Comparison of ENCODE assay signal across 27 mouse cellular contexts in the genomic region with DNA sequence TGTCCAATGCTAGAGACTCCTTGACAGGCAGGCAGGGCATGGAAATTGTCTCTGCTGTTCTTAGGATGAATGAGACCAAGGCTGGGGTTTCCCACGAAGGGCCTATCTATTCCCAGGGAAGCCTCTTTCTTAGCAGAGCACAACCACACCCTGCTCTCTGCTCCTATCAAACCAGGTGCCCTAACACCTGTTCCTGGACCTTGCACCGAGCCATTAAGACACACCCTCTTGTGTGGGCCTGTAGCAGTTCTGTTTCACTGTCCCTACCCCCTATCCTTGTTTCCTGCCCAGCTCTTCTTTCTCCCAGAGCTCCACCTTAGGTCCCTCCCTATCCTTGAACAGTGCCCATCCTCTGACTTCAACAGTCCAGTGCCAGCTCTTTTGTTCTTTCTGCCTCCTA. TPM values are rescaled to one million over a fixed set of nuclear protein-coding genes. Genes with fewer than 3 reads are reported as not detected.
DNase-seq lines count a peak whose midpoint lies in the region; ATAC-seq and TF ChIP-seq lines count a peak whose summit lies in the region.
"Had no signal": no experiment of that assay in that cellular context is flagged by ENCODE, and none has a peak within 500 bp of the region (broad histone marks: within the 10 kb centered on the region; RNA-seq: fewer than 3 reads in every experiment).

No protein-coding gene starts in this region.

- no peak overlapping the region for H3K4me3 ChIP-seq in intestine, embryonic 14.5 days (ENCODE audit: low read depth, low read length)
- H3K4me3 ChIP-seq in intestine, embryonic 16.5 days (ENCODE audit: low read length) = no peak overlapping the region
- H3K4me3 ChIP-seq in stomach, embryonic 14.5 days (ENCODE audit: low read depth, low read length) = no peak overlapping the region
- no peak overlapping the region for H3K4me3 ChIP-seq in stomach, postnatal 0 days (ENCODE audit: low read depth, low read length)
- H3K4me3 ChIP-seq: embryonic facial prominence, embryonic 10.5 days; embryonic facial prominence, embryonic 13.5 days; forebrain, embryonic 10.5 days; forebrain, embryonic 13.5 days; gastrocnemius, adult 2 months; heart, adult 2 months; hindbrain, embryonic 12.5 days; hindbrain, embryonic 15.5 days had no signal

- ATAC-seq in intestine, embryonic 14.5 days (replicated peaks; ENCODE audit: low FRiP score, low TSS enrichment, low read depth) = peak; percentile 89
- peak; percentile 93 for ATAC-seq in intestine, embryonic 16.5 days
- peak; percentile 72; the same call in 1 of the 2 replicates for ATAC-seq in stomach, embryonic 14.5 days (ENCODE audit: insufficient number of reproducible peaks, insufficient read depth, low FRiP score, low read depth)
- peak; percentile 94 for ATAC-seq in stomach, postnatal 0 days (ENCODE audit: low FRiP score, low TSS enrichment)
- no peak for ATAC-seq in erythroblast, adult 5-6 weeks (replicated peaks; ENCODE audit: low FRiP score, poor library complexity, severe bottlenecking)
- ATAC-seq: forebrain, embryonic 13.5 days; forebrain, embryonic 16.5 days; Patski had no signal

- no peak overlapping the region for H3K9ac ChIP-seq in intestine, embryonic 14.5 days (ENCODE audit: low read length)
- H3K9ac ChIP-seq in intestine, embryonic 16.5 days (ENCODE audit: low read depth, low read length) = no peak overlapping the region
- H3K9ac ChIP-seq in stomach, embryonic 14.5 days (replicated peaks; ENCODE audit: low read depth, low read length) = no peak overlapping the region
- H3K9ac ChIP-seq in stomach, postnatal 0 days (ENCODE audit: low read length) = no peak overlapping the region
- H3K9ac ChIP-seq: embryonic facial prominence, embryonic 13.5 days; forebrain, embryonic 13.5 days; hindbrain, embryonic 12.5 days; hindbrain, embryonic 15.5 days had no signal

- TF ChIP-seq CTCF in stomach, postnatal 0 days (IDR thresholded peaks at IDR 0.05; ENCODE audit: low read depth) = no peak

- TF ChIP-seq EP300 in stomach, postnatal 0 days (optimal IDR thresholded peaks at IDR 0.05) = no peak

- H3K9me3 ChIP-seq in intestine, embryonic 14.5 days (ENCODE audit: control insufficient read depth, low read length) = no peaks in the 10 kb centered on the region
- no peaks in the 10 kb centered on the region for H3K9me3 ChIP-seq in intestine, embryonic 16.5 days (ENCODE audit: control insufficient read depth, low read length)
- no peaks in the 10 kb centered on the region for H3K9me3 ChIP-seq in stomach, embryonic 14.5 days (ENCODE audit: control insufficient read depth, low read depth, low read length)
- no peaks in the 10 kb centered on the region for H3K9me3 ChIP-seq in stomach, postnatal 0 days (ENCODE audit: control insufficient read depth, low read length)
- H3K9me3 ChIP-seq: embryonic facial prominence, embryonic 10.5 days; embryonic facial prominence, embryonic 13.5 days; forebrain, embryonic 10.5 days; forebrain, embryonic 13.5 days; hindbrain, embryonic 12.5 days; hindbrain, embryonic 15.5 days had no signal

- no peak overlapping the region for H3K4me2 ChIP-seq in intestine, embryonic 14.5 days (ENCODE audit: low read length)
- H3K4me2 ChIP-seq in intestine, embryonic 16.5 days (ENCODE audit: low read depth, low read length) = peak overlapping the region; percentile 23; the same call in 1 of the 2 replicates
- no peak overlapping the region for H3K4me2 ChIP-seq in stomach, embryonic 14.5 days (replicated peaks; ENCODE audit: low read depth, low read length)
- H3K4me2 ChIP-seq in stomach, postnatal 0 days (replicated peaks; ENCODE audit: low read depth) = no peak overlapping the region
- H3K4me2 ChIP-seq: embryonic facial prominence, embryonic 13.5 days; forebrain, embryonic 13.5 days; heart, embryonic 11.5 days; hindbrain, embryonic 12.5 days; hindbrain, embryonic 15.5 days had no signal

- no peak for DNase-seq in intestine, embryonic 14.5 days (ENCODE audit: low spot score)
- DNase-seq in stomach, postnatal 0 days (ENCODE audit: low spot score) = peak; percentile 51
- no peak for DNase-seq in liver
- DNase-seq in cerebellum, adult 18-20 months = no peak
- DNase-seq: adrenal gland, postnatal 10 days; B cell, adult 2 months; cerebellum, adult 11 months; cerebellum, adult 8-10 months; cerebellum, postnatal 10 days; cerebellum, postnatal 36 days; embryo, embryonic 11 days; gastrocnemius, adult 2 months; gastrocnemius, postnatal 14 days; heart, adult 2 months had no signal

- H3K4me1 ChIP-seq in intestine, embryonic 14.5 days (replicated peaks; ENCODE audit: control insufficient read depth, insufficient read depth, low read length) = peaks cover 8% of the 10 kb centered on the region; the same call in 1 of the 2 replicates
- peaks cover 12% of the 10 kb centered on the region for H3K4me1 ChIP-seq in intestine, embryonic 16.5 days (ENCODE audit: control insufficient read depth, insufficient read depth, low read length)
- no peaks in the 10 kb centered on the region for H3K4me1 ChIP-seq in stomach, embryonic 14.5 days (ENCODE audit: control insufficient read depth, insufficient read depth, low read length)
- 0 out of 2 replicates have a peak, but pooled peaks cover 2% of the 10 kb centered on the region for H3K4me1 ChIP-seq in stomach, postnatal 0 days (replicated peaks; ENCODE audit: control insufficient read depth, insufficient read depth)
- H3K4me1 ChIP-seq: embryonic facial prominence, embryonic 10.5 days; embryonic facial prominence, embryonic 13.5 days; forebrain, embryonic 10.5 days; forebrain, embryonic 13.5 days; hindbrain, embryonic 12.5 days had no signal

- WGBS in intestine, embryonic 14.5 days = 54% methylated on average over 2 of the region's 2 CpGs
- 45% methylated on average over 2 of the region's 2 CpGs for WGBS in intestine, embryonic 16.5 days
- 58% methylated on average over 2 of the region's 2 CpGs for WGBS in stomach, embryonic 14.5 days
- 41% methylated on average over 2 of the region's 2 CpGs for WGBS in stomach, postnatal 0 days

- no peaks in the 10 kb centered on the region for H3K27me3 ChIP-seq in intestine, embryonic 14.5 days (replicated peaks; ENCODE audit: control insufficient read depth, insufficient read depth, low read length)
- no peaks in the 10 kb centered on the region for H3K27me3 ChIP-seq in intestine, embryonic 16.5 days (replicated peaks; ENCODE audit: control insufficient read depth, insufficient read depth, low read length)
- no peaks in the 10 kb centered on the region for H3K27me3 ChIP-seq in stomach, embryonic 14.5 days (ENCODE audit: control insufficient read depth, insufficient read depth, low read length)
- H3K27me3 ChIP-seq in stomach, postnatal 0 days (ENCODE audit: control insufficient read depth, insufficient read depth, low read length) = no peaks in the 10 kb centered on the region
- H3K27me3 ChIP-seq: embryonic facial prominence, embryonic 13.5 days; forebrain, embryonic 13.5 days; hindbrain, embryonic 15.5 days; Patski had no signal

- no peak overlapping the region for H3K27ac ChIP-seq in intestine, embryonic 14.5 days (ENCODE audit: low read depth)
- peak overlapping the region; percentile 83 for H3K27ac ChIP-seq in intestine, embryonic 16.5 days (ENCODE audit: low read length)
- H3K27ac ChIP-seq in stomach, embryonic 14.5 days (ENCODE audit: low read length) = no peak overlapping the region
- H3K27ac ChIP-seq in stomach, postnatal 0 days (replicated peaks) = peak overlapping the region; percentile 25; the same call in 1 of the 2 replicates
- H3K27ac ChIP-seq: embryonic facial prominence, embryonic 10.5 days; embryonic facial prominence, embryonic 13.5 days; forebrain, embryonic 10.5 days; forebrain, embryonic 13.5 days; gastrocnemius, adult 2 months; heart, adult 2 months; hindbrain, embryonic 12.5 days; hindbrain, embryonic 15.5 days had no signal

- no peaks in the 10 kb centered on the region for H3K36me3 ChIP-seq in intestine, embryonic 14.5 days (ENCODE audit: control insufficient read depth, insufficient read depth, low read length)
- H3K36me3 ChIP-seq in intestine, embryonic 16.5 days (ENCODE audit: control insufficient read depth, insufficient read depth, low read length) = no peaks in the 10 kb centered on the region
- H3K36me3 ChIP-seq in stomach, embryonic 14.5 days (ENCODE audit: control insufficient read depth, insufficient read depth, low read length) = no peaks in the 10 kb centered on the region
- no peaks in the 10 kb centered on the region for H3K36me3 ChIP-seq in stomach, postnatal 0 days (ENCODE audit: control insufficient read depth, insufficient read depth, low read length)
- H3K36me3 ChIP-seq: embryonic facial prominence, embryonic 10.5 days; embryonic facial prominence, embryonic 13.5 days; forebrain, embryonic 10.5 days; G1E; hindbrain, embryonic 12.5 days; hindbrain, embryonic 15.5 days had no signal

RNA-seq across cellular contexts. Expression of a gene that starts 31.9 kb away (rescaled TPM):
- 44.2 and 49.8 TPM in 2 replicates for polyA plus RNA-seq in intestine, embryonic 14.5 days (2014; fragmentation: Nextera tagmentation; extraction: Ambion mirVana)
- 8.9 and 27.7 TPM in 2 replicates for polyA plus RNA-seq in intestine, embryonic 16.5 days (2015; fragmentation: Nextera tagmentation; extraction: Ambion mirVana)
- polyA plus RNA-seq in stomach, embryonic 14.5 days (2014; fragmentation: Nextera tagmentation; extraction: Ambion mirVana) = 46.2 and 51.9 TPM in 2 replicates
- polyA plus RNA-seq in stomach, postnatal 0 days (2015; fragmentation: Nextera tagmentation; extraction: Ambion mirVana) = 25.4 and 27.6 TPM in 2 replicates
- 3.1 and 4.4 TPM in 2 replicates for total RNA-seq in erythroblast, adult 5-6 weeks (2015; ENCODE audit: low replicate concordance)
- 3.1 and 6.9 TPM in 2 replicates for total RNA-seq in erythroblast, adult 5-6 weeks (2017; ENCODE audit: low replicate concordance)

Comparison
In these comparisons a context has a peak if more than half of its experiments do, and no peak if none do; other contexts are left out.
1. H3K27ac ChIP-seq: peak in intestine, embryonic 16.5 days (single experiment) and stomach, postnatal 0 days (single experiment); none in intestine, embryonic 14.5 days (single experiment) and stomach, embryonic 14.5 days (single experiment).